Mouse (Mus musculus) brain, embryonic 14.5 days (tissue): Measurements from ENCODE around the gene Fabp1. TPM values are rescaled to one million over a fixed set of nuclear protein-coding genes. Genes with fewer than 3 reads are reported as not detected.

Experiments
- DNase-seq: peaks from one replicate; pipeline ENCODE4 v3.0.0-alpha.2; 2011; ENCODE audit warnings: low read depth
- CTCF ChIP-seq: fragments of 200-500 bp; IDR thresholded peaks from 2 replicates; pipeline ENCODE4 v1.5.1; 2012; ENCODE audit warnings: inconsistent platforms, mild to moderate bottlenecking, moderate library complexity, borderline replicate concordance; ENCODE audit not compliant: insufficient read depth, insufficient read length; ENCODE audit errors: extremely low read depth
- POLR2A ChIP-seq: fragments of 200-500 bp; IDR thresholded peaks from 2 replicates; pipeline ENCODE4 v1.6.1; 2012; ENCODE audit warnings: mild to moderate bottlenecking, inconsistent platforms, borderline replicate concordance; ENCODE audit not compliant: poor library complexity, insufficient read depth, insufficient read length, severe bottlenecking; ENCODE audit errors: extremely low read depth
- polyA plus RNA-seq: library from polyadenylated mRNA; depleted of rRNA; stranded (reverse); fragments of >200 nt; gene quantifications from 2 replicates; pipeline ENCODE4 v1.2.3, GENCODE M21; 2012; rRNA removed

Gene Fabp1
- polyA plus RNA-seq, 1 experiment = not detected

DNA sequence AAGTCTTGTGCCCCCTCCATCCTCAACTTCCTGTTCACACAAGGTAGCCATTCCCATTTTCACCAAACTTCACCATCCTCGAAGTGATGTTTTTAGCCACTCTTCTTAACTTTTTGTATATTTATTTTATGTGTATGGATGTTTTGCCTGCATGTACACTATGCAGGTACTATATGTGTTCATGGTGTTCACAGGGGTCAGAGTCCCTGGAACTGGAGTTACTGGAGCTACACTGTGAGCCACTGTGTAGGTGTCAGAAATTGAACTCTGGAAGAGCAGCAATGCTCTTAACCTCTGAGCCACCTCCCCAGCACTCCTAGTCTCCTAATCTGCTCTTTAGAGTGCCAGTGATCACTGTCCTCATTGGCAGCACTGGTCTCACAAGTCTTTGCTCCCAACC, 48.8 kb downstream of the Fabp1 start:
- no peak for TF ChIP-seq POLR2A
- no peak for TF ChIP-seq CTCF

DNA sequence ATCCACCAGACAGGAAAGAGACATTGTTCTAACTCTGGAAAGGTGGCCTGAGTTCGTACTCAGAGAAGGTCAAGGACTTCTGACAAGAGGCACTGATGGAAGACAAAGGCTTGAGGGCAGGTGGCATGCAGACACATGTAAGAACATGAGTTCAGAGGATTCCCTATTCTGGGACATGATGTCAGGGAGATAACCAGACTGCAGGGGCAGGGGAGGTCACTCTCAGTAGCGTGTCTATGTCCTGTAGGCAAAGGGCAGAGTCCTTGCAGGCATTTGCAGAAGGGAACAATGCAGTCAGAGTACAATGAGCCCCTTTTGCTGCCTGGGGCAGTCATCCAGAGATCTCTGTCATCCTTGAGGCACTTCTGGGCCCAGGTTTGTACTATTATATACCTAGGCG, 50.0 kb downstream of the Fabp1 start:
- no peak for DNase-seq
- no peak for TF ChIP-seq CTCF
- no peak for TF ChIP-seq POLR2A

More for the DNA sequence above, 48.8 kb downstream of the Fabp1 start:
- DNase-seq = no peak

DNA sequence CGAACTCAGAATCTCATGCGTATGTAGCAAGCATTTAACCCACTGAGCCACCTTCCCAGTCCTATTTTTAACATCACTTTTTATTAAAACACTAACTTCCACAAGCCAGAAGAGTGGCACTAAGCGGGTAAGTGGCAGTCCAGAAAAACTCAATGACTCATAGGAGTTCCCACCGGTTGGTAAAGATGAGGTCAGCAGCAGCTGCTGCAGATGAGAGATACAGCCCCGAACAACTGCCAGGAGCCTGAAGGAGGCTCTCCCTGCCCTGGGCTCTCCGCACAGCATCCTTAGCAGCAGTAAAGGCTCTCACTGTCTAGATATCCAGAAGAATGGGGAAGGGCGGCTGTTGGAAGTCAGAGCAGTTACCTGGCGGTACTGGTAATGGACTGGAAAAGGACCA, 51.3 kb downstream of the Fabp1 start:
- TF ChIP-seq CTCF (no peak), POLR2A (no peak)
- DNase-seq = no peak

DNA sequence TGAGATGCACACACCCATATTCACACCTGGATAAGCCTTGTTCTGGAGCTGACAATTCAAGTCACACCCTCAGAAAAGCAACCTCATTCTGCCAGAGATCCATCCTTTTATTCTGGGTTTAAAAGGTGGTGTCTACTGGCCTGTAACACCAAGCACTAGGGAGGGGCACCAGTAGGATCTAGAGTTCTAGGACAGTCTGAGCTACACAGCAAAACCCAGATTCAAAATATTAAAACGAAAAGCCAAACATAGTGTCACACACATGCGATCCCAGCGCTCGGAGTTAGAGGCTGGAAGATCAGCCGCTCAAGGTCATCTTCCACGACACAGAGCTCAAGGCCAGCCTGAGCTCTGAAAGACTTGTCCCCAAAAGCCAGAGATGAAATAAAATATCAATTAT, 54.8 kb downstream of the Fabp1 start:
- TF ChIP-seq POLR2A (no peak), CTCF (no peak)
- no peak for DNase-seq

Other genes starting within 250 kb of the Fabp1 start
- 0.08 and 0.49 TPM in 2 replicates for gene Foxi3, start 243.3 kb upstream of the Fabp1 start, polyA plus RNA-seq
- gene Thnsl2, start 55.4 kb upstream of the Fabp1 start, polyA plus RNA-seq = 3.0 TPM in 2 replicates
- 9.3 and 11.1 TPM in 2 replicates for gene Krcc1, start 71.8 kb downstream of the Fabp1 start, polyA plus RNA-seq
- 0.85 and 0.88 TPM in 2 replicates for gene Smyd1, start 122.4 kb downstream of the Fabp1 start, polyA plus RNA-seq
- gene Cd8b1, start 123.0 kb downstream of the Fabp1 start, polyA plus RNA-seq = not detected in 2 replicates
- not detected in 2 replicates for gene Cd8a, start 173.6 kb downstream of the Fabp1 start, polyA plus RNA-seq
- gene Rmnd5a, start 240.8 kb downstream of the Fabp1 start, polyA plus RNA-seq = 30.0 and 33.6 TPM in 2 replicates